Mouse (Mus musculus) embryo, embryonic 11.5 days (tissue): ENCODE measurements around the gene Tnfrsf1b.
"Not testable (repeated sequence)": the region's sequence is repeated elsewhere in the genome, so short reads cannot be mapped to it uniquely, and the experiment has no call there.

Experiments
- DNase-seq: peaks from one replicate; pipeline ENCODE4 v3.0.0-alpha.2; 2012; ENCODE audit warnings: low read depth, low spot score

Tnfrsf1b gene

GRCm38 (mm10) chr4:145193406-145193805, 53.3 kb downstream of the Tnfrsf1b start:
- no peak for DNase-seq

GRCm38 (mm10) chr4:145192686-145193085, 54.0 kb downstream of the Tnfrsf1b start:
- no peak for DNase-seq

- DNase-seq, result no peak
Measured at GRCm38 (mm10) chr4:145188561-145188960, 58.1 kb downstream of the Tnfrsf1b start.

GRCm38 (mm10) chr4:145187619-145188018, 59.1 kb downstream of the Tnfrsf1b start:
- no peak for DNase-seq

- no peak for DNase-seq
Measured at GRCm38 (mm10) chr4:145178918-145179549, 67.6 kb downstream of the Tnfrsf1b start.

GRCm38 (mm10) chr4:145165542-145165941, 81.1 kb downstream of the Tnfrsf1b start:
- not testable (repeated sequence) for DNase-seq

GRCm38 (mm10) chr4:145164111-145164510, 82.6 kb downstream of the Tnfrsf1b start:
- DNase-seq, result no peak
